ENCODE assay signal across 8 mouse cellular contexts in genomic region chr14:60378057-60378565, GRCm38 (mm10). TPM values are rescaled to one million over a fixed set of nuclear protein-coding genes. Genes with fewer than 3 reads are reported as not detected.
DNase-seq lines count a peak whose midpoint lies in the region; ATAC-seq and TF ChIP-seq lines count a peak whose summit lies in the region.

No protein-coding gene starts in this region.

- peak overlapping the region; percentile 91 for H3K4me3 ChIP-seq in forebrain, embryonic 14.5 days (ENCODE audit: low read depth, low read length)
- peak overlapping the region; percentile 88 for H3K4me3 ChIP-seq in hindbrain, postnatal 0 days (ENCODE audit: low read length)

- H3K27ac ChIP-seq in forebrain, embryonic 14.5 days (ENCODE audit: low read depth, low read length) = peak overlapping the region; percentile 95
- peak overlapping the region; percentile 97 for H3K27ac ChIP-seq in hindbrain, postnatal 0 days

- H3K9me3 ChIP-seq in forebrain, embryonic 14.5 days (replicated peaks; ENCODE audit: control insufficient read depth, low read length) = no peaks in the 10 kb centered on the region
- H3K9me3 ChIP-seq in hindbrain, postnatal 0 days (ENCODE audit: low read length) = no peaks in the 10 kb centered on the region

- no peak for TF ChIP-seq CTCF in hindbrain, postnatal 0 days (IDR thresholded peaks at IDR 0.05; ENCODE audit: low read depth)

- DNase-seq in R1 (ENCODE audit: low read depth, low spot score) = peak; percentile 76
- peak; percentile 97 for DNase-seq in forebrain, embryonic 14.5 days (ENCODE audit: low spot score)
- DNase-seq in hindbrain, postnatal 0 days (ENCODE audit: low spot score) = peak; percentile 99
- DNase-seq in left cerebral cortex, adult 9 months (ENCODE audit: low spot score in 2 of 2) = peak; percentile 72 to 92
- DNase-seq in right cerebral cortex, postnatal 25 days = peak; percentile 92

- H3K36me3 ChIP-seq in forebrain, embryonic 14.5 days (ENCODE audit: control insufficient read depth, insufficient read depth, low read length) = no peaks in the 10 kb centered on the region; the same call in 1 of the 2 replicates
- H3K36me3 ChIP-seq in hindbrain, postnatal 0 days (ENCODE audit: insufficient read depth, low read length) = no peaks in the 10 kb centered on the region

- H3K4me1 ChIP-seq in forebrain, embryonic 14.5 days (ENCODE audit: control insufficient read depth, insufficient read depth, low read length) = peaks cover 30% of the 10 kb centered on the region
- peaks cover 23% of the 10 kb centered on the region for H3K4me1 ChIP-seq in hindbrain, postnatal 0 days (ENCODE audit: insufficient read depth, low read length)

- under 1% methylated on average over 53 of the region's 53 CpGs for WGBS in forebrain, embryonic 14.5 days
- WGBS in hindbrain, postnatal 0 days = under 1% methylated on average over 45 of the region's 53 CpGs

- peak overlapping the region; percentile 87 for H3K4me2 ChIP-seq in forebrain, embryonic 14.5 days (ENCODE audit: low read length)
- peak overlapping the region; percentile 86 for H3K4me2 ChIP-seq in hindbrain, postnatal 0 days (ENCODE audit: low read depth, low read length)

- peak overlapping the region; percentile 93 for H3K9ac ChIP-seq in forebrain, embryonic 14.5 days (ENCODE audit: low read length)
- peak overlapping the region; percentile 95 for H3K9ac ChIP-seq in hindbrain, postnatal 0 days (replicated peaks; ENCODE audit: low read length)

- no peaks in the 10 kb centered on the region for H3K27me3 ChIP-seq in forebrain, embryonic 14.5 days (replicated peaks; ENCODE audit: control insufficient read depth, insufficient read depth, low read length)
- no peaks in the 10 kb centered on the region for H3K27me3 ChIP-seq in hindbrain, postnatal 0 days (ENCODE audit: insufficient read depth, low read length)

- ATAC-seq in cerebellum, adult (ENCODE audit: insufficient number of reproducible peaks, low FRiP score, low TSS enrichment) = peak; percentile 85
- peak; percentile 93 for ATAC-seq in forebrain, embryonic 14.5 days
- peak; percentile 93 for ATAC-seq in hindbrain, postnatal 0 days
- peak; percentile 62 for ATAC-seq in megakaryocyte, adult 5-6 weeks (ENCODE audit: poor library complexity, severe bottlenecking)
- no peak for ATAC-seq in activated CD4-positive, CD25-positive, alpha-beta regulatory T cell, adult 4 months

RNA-seq across cellular contexts. Expression of gene Amer2, which starts 5.1 kb away (rescaled TPM):
- polyA plus RNA-seq in forebrain, embryonic 14.5 days (2014; fragmentation: Nextera tagmentation; extraction: Ambion mirVana) = 9.4 and 16.0 TPM in 2 replicates
- 27.4 and 27.6 TPM in 2 replicates for total RNA-seq in hindbrain, postnatal 0 days (2014; rRNA removed)
- 20.5 and 21.6 TPM in 2 replicates for polyA plus RNA-seq in hindbrain, postnatal 0 days (2015; fragmentation: Nextera tagmentation; extraction: Ambion mirVana)
- 2.9 and 4.4 TPM in 2 replicates for total RNA-seq in megakaryocyte, adult 5-6 weeks (2015)
- 1.9 and 2.4 TPM in 2 replicates for total RNA-seq in megakaryocyte, adult 5-6 weeks (2017)
- polyA plus RNA-seq in activated CD4-positive, CD25-positive, alpha-beta regulatory T cell, adult 4 months (2017; shearing (Covaris generic)) = not detected

Comparison
In these comparisons a context has a peak if more than half of its experiments do, and no peak if none do; other contexts are left out.
1. RNA of gene Amer2, which starts 5.1 kb away (polyA plus RNA-seq): 20.5 to 21.6 TPM in hindbrain, postnatal 0 days and 9.4 to 16.0 TPM in forebrain, embryonic 14.5 days; not detected in activated CD4-positive, CD25-positive, alpha-beta regulatory T cell, adult 4 months; every median in the first group is over 10 times any median in the second.
2. Peak in every context shown above with its lines, with median percentiles within 50 percentile points of each other: DNase-seq.